Mouse (Mus musculus): ENCODE results near the gene Gm5678. TPM values are rescaled to one million over a fixed set of nuclear protein-coding genes. Genes with fewer than 3 reads are reported as not detected.
"Not testable (repeated sequence)": the region's sequence is repeated elsewhere in the genome, so short reads cannot be mapped to it uniquely, and the experiment has no call there.

Gm5678 gene
- polyA plus RNA-seq, 1 experiment from 2014 or later, result not detected

- no peaks in the 10 kb centered on the region for H3K27me3 ChIP-seq (ENCODE audit: control insufficient read depth, insufficient read depth, low read depth, low read length)
Observed at GRCm38 (mm10) chr16:93604481-93604969, 23.4 kb upstream of the Gm5678 start.

GRCm38 (mm10) chr16:93605553-93605952 lies 22.3 kb upstream of the Gm5678 start, which contains the start of gene Cbr1:
TSS of gene Cbr1 (plus strand) at chr16:93605853.
- no peaks in the 10 kb centered on the region; the same call in 1 of the 2 replicates for H3K36me3 ChIP-seq (ENCODE audit: control insufficient read depth, insufficient read depth, low read length)
- 62% methylated on average over 4 of the region's 4 CpGs for WGBS
- H3K4me1 ChIP-seq (replicated peaks; ENCODE audit: control insufficient read depth, insufficient read depth, low read length), result peaks cover 12% of the 10 kb centered on the region
- no peak within 1 kb of the TSS for H3K27ac ChIP-seq (ENCODE audit: low read length)
- H3K9me3 ChIP-seq (ENCODE audit: control insufficient read depth, low read length), result no peaks in the 10 kb centered on the region
- peak within 1 kb of the TSS; percentile 69 for H3K4me3 ChIP-seq (ENCODE audit: low read length)
- H3K4me2 ChIP-seq (ENCODE audit: low read depth, low read length), result peak within 1 kb of the TSS; percentile 94
- H3K9ac ChIP-seq (ENCODE audit: low read length), result peak within 1 kb of the TSS; percentile 85
- H3K27me3 ChIP-seq (ENCODE audit: control insufficient read depth, insufficient read depth, low read depth, low read length), result no peaks in the 10 kb centered on the region
- no peak for ATAC-seq (ENCODE audit: low read depth)

More at GRCm38 (mm10) chr16:93604481-93604969, 23.4 kb upstream of the Gm5678 start:
- Histone ChIP-seq H3K4me3 (ENCODE audit: low read length) (peak overlapping the region; percentile 69), H3K9me3 (ENCODE audit: control insufficient read depth, low read length) (no peaks in the 10 kb centered on the region), H3K4me1 (replicated peaks; ENCODE audit: control insufficient read depth, insufficient read depth, low read length) (peaks cover 12% of the 10 kb centered on the region), H3K27ac (ENCODE audit: low read length) (peak overlapping the region; percentile 96), H3K4me2 (ENCODE audit: low read depth, low read length) (peak overlapping the region; percentile 94), H3K36me3 (ENCODE audit: control insufficient read depth, insufficient read depth, low read length) (no peaks in the 10 kb centered on the region), H3K9ac (ENCODE audit: low read length) (peak overlapping the region; percentile 85)
- no peak for ATAC-seq (ENCODE audit: low read depth)
- 5% methylated on average over 16 of the region's 16 CpGs for WGBS

GRCm38 (mm10) chr16:93606146-93606545 lies 21.8 kb upstream of the Gm5678 start:
- H3K9ac ChIP-seq (ENCODE audit: low read length), result no peak overlapping the region
- 85% methylated on average over 7 of the region's 7 CpGs for WGBS
- H3K4me1 ChIP-seq (replicated peaks; ENCODE audit: control insufficient read depth, insufficient read depth, low read length), result peaks cover 12% of the 10 kb centered on the region
- no peaks in the 10 kb centered on the region for H3K27me3 ChIP-seq (ENCODE audit: control insufficient read depth, insufficient read depth, low read depth, low read length)
- H3K4me2 ChIP-seq (ENCODE audit: low read depth, low read length), result no peak overlapping the region
- no peak for ATAC-seq (ENCODE audit: low read depth)
- no peak overlapping the region for H3K4me3 ChIP-seq (ENCODE audit: low read length)
- no peak overlapping the region for H3K27ac ChIP-seq (ENCODE audit: low read length)
- H3K36me3 ChIP-seq (ENCODE audit: control insufficient read depth, insufficient read depth, low read length), result peaks cover 2% of the 10 kb centered on the region; the same call in 1 of the 2 replicates
- H3K9me3 ChIP-seq (ENCODE audit: control insufficient read depth, low read length), result no peaks in the 10 kb centered on the region

- Histone ChIP-seq H3K4me2 (ENCODE audit: low read depth, low read length) (peak overlapping the region; percentile 91), H3K27me3 (ENCODE audit: control insufficient read depth, insufficient read depth, low read depth, low read length) (no peaks in the 10 kb centered on the region), H3K27ac (ENCODE audit: low read length) (peak overlapping the region; percentile 77), H3K9me3 (ENCODE audit: control insufficient read depth, low read length) (no peaks in the 10 kb centered on the region), H3K9ac (ENCODE audit: low read length) (peak overlapping the region; percentile 86), H3K4me1 (replicated peaks; ENCODE audit: control insufficient read depth, insufficient read depth, low read length) (peaks cover 12% of the 10 kb centered on the region), H3K36me3 (ENCODE audit: control insufficient read depth, insufficient read depth, low read length) (peaks cover 4% of the 10 kb centered on the region; the same call in 1 of the 2 replicates), H3K4me3 (ENCODE audit: low read length) (peak overlapping the region; percentile 76)
- under 1% methylated on average over 32 of the region's 32 CpGs for WGBS
- peak; percentile 59 for ATAC-seq (ENCODE audit: low read depth)
Observed at GRCm38 (mm10) chr16:93607669-93608101, 20.2 kb upstream of the Gm5678 start.

- Histone ChIP-seq H3K36me3 (ENCODE audit: control insufficient read depth, insufficient read depth, low read length) (peaks cover 4% of the 10 kb centered on the region; the same call in 1 of the 2 replicates), H3K4me2 (ENCODE audit: low read depth, low read length) (peak overlapping the region; percentile 91), H3K27me3 (ENCODE audit: control insufficient read depth, insufficient read depth, low read depth, low read length) (no peaks in the 10 kb centered on the region), H3K27ac (ENCODE audit: low read length) (no peak overlapping the region), H3K9ac (ENCODE audit: low read length) (no peak overlapping the region), H3K9me3 (ENCODE audit: control insufficient read depth, low read length) (no peaks in the 10 kb centered on the region), H3K4me1 (replicated peaks; ENCODE audit: control insufficient read depth, insufficient read depth, low read length) (peaks cover 12% of the 10 kb centered on the region), H3K4me3 (ENCODE audit: low read length) (peak overlapping the region; percentile 76)
- 50% methylated on average over 7 of the region's 8 CpGs for WGBS
- ATAC-seq (ENCODE audit: low read depth), result no peak
Observed at GRCm38 (mm10) chr16:93608731-93609130, 19.2 kb upstream of the Gm5678 start.

GRCm38 (mm10) chr16:93609796-93610195 lies 18.1 kb upstream of the Gm5678 start:
- WGBS, result 85% methylated on average over 4 of the region's 4 CpGs
- H3K27me3 ChIP-seq (ENCODE audit: control insufficient read depth, insufficient read depth, low read depth, low read length), result no peaks in the 10 kb centered on the region
- no peak overlapping the region for H3K9ac ChIP-seq (ENCODE audit: low read length)
- peaks cover 4% of the 10 kb centered on the region for H3K4me1 ChIP-seq (replicated peaks; ENCODE audit: control insufficient read depth, insufficient read depth, low read length)
- no peak overlapping the region for H3K27ac ChIP-seq (ENCODE audit: low read length)
- no peak for ATAC-seq (ENCODE audit: low read depth)
- no peaks in the 10 kb centered on the region for H3K9me3 ChIP-seq (ENCODE audit: control insufficient read depth, low read length)
- H3K4me3 ChIP-seq (ENCODE audit: low read length), result no peak overlapping the region
- H3K36me3 ChIP-seq (ENCODE audit: control insufficient read depth, insufficient read depth, low read length), result peaks cover 4% of the 10 kb centered on the region; the same call in 1 of the 2 replicates
- no peak overlapping the region for H3K4me2 ChIP-seq (ENCODE audit: low read depth, low read length)

- Histone ChIP-seq H3K4me1 (replicated peaks; ENCODE audit: control insufficient read depth, insufficient read depth, low read length) (peaks cover 3% of the 10 kb centered on the region; the same call in 1 of the 2 replicates), H3K4me2 (ENCODE audit: low read depth, low read length) (no peak overlapping the region), H3K4me3 (ENCODE audit: low read length) (no peak overlapping the region), H3K36me3 (ENCODE audit: control insufficient read depth, insufficient read depth, low read length) (peaks cover 4% of the 10 kb centered on the region; the same call in 1 of the 2 replicates), H3K9ac (ENCODE audit: low read length) (no peak overlapping the region), H3K9me3 (ENCODE audit: control insufficient read depth, low read length) (no peaks in the 10 kb centered on the region), H3K27ac (ENCODE audit: low read length) (no peak overlapping the region), H3K27me3 (ENCODE audit: control insufficient read depth, insufficient read depth, low read depth, low read length) (no peaks in the 10 kb centered on the region)
- WGBS, result 79% methylated on average over 4 of the region's 4 CpGs
- no peak for ATAC-seq (ENCODE audit: low read depth)
Observed at GRCm38 (mm10) chr16:93610961-93611360, 16.9 kb upstream of the Gm5678 start.

- WGBS, result 24% methylated on average over 5 of the region's 5 CpGs
- Histone ChIP-seq H3K9me3 (ENCODE audit: control insufficient read depth, low read length) (no peaks in the 10 kb centered on the region), H3K4me3 (ENCODE audit: low read length) (no peak overlapping the region), H3K27ac (ENCODE audit: low read length) (no peak overlapping the region), H3K36me3 (ENCODE audit: control insufficient read depth, insufficient read depth, low read length) (peaks cover 4% of the 10 kb centered on the region; the same call in 1 of the 2 replicates), H3K27me3 (ENCODE audit: control insufficient read depth, insufficient read depth, low read depth, low read length) (no peaks in the 10 kb centered on the region), H3K4me1 (replicated peaks; ENCODE audit: control insufficient read depth, insufficient read depth, low read length) (no peaks in the 10 kb centered on the region), H3K4me2 (ENCODE audit: low read depth, low read length) (no peak overlapping the region), H3K9ac (ENCODE audit: low read length) (no peak overlapping the region)
- ATAC-seq (ENCODE audit: low read depth), result no peak; the same call in 1 of the 2 replicates
Observed at GRCm38 (mm10) chr16:93615118-93615870, 12.6 kb upstream of the Gm5678 start.

GRCm38 (mm10) chr16:93623759-93624158 lies 4.1 kb upstream of the Gm5678 start:
- ATAC-seq (ENCODE audit: low read depth); H3K4me3 ChIP-seq (ENCODE audit: low read length); H3K27me3 ChIP-seq (ENCODE audit: control insufficient read depth, insufficient read depth, low read depth, low read length); H3K9me3 ChIP-seq (ENCODE audit: control insufficient read depth, low read length); H3K4me2 ChIP-seq (ENCODE audit: low read depth, low read length); H3K4me1 ChIP-seq (replicated peaks; ENCODE audit: control insufficient read depth, insufficient read depth, low read length); H3K27ac ChIP-seq (ENCODE audit: low read length); H3K36me3 ChIP-seq (ENCODE audit: control insufficient read depth, insufficient read depth, low read length); H3K9ac ChIP-seq (ENCODE audit: low read length): not testable (repeated sequence)
- WGBS, result 86% methylated on average over 4 of the region's 4 CpGs

All from lung, embryonic 16.5 days (tissue).